Comparison of ENCODE assay signal across 7 mouse cellular contexts in the genomic region with DNA sequence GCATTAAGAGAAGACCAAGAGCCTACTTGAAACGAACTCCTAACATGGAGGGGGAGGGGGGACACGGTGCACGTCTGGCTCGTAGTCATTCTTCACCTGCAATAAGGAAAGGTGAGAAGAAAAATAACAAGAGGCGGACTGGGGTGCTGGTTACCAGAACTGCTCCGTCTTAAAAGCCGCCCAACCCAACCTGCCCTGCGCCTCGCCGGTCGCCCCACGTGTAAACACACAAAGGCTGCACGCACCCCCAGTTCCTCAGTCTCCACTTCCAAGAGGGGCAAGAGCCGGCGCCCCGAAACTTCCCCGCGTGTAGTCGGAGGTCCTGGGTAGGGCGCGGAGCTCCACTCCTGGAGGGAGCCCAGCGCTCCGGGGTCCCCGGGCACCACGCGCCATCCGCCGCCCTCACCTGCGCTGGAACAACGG. TPM values are rescaled to one million over a fixed set of nuclear protein-coding genes. Genes with fewer than 3 reads are reported as not detected.
DNase-seq lines count a peak whose midpoint lies in the region; ATAC-seq and TF ChIP-seq lines count a peak whose summit lies in the region.

No protein-coding gene starts in this region.

- peak overlapping the region; percentile 73 for H3K4me3 ChIP-seq in lung, postnatal 0 days (ENCODE audit: low read depth, low read length)
- H3K4me3 ChIP-seq in embryonic facial prominence, embryonic 10.5 days: peak overlapping the region; percentile 86
- H3K4me3 ChIP-seq in hindbrain, postnatal 0 days (ENCODE audit: low read length): peak overlapping the region; percentile 83
- H3K4me3 ChIP-seq in midbrain, postnatal 0 days (ENCODE audit: low read depth, low read length): peak overlapping the region; percentile 81

- under 1% methylated on average over 29 of the region's 30 CpGs for WGBS in lung, postnatal 0 days
- under 1% methylated on average over 30 of the region's 30 CpGs for WGBS in embryonic facial prominence, embryonic 10.5 days
- WGBS in hindbrain, postnatal 0 days: 2% methylated on average over 28 of the region's 30 CpGs
- under 1% methylated on average over 26 of the region's 30 CpGs for WGBS in midbrain, postnatal 0 days

- H3K4me2 ChIP-seq in lung, postnatal 0 days (replicated peaks; ENCODE audit: low read depth, low read length): peak overlapping the region; percentile 98
- peak overlapping the region; percentile 94 for H3K4me2 ChIP-seq in hindbrain, postnatal 0 days (ENCODE audit: low read depth, low read length)
- peak overlapping the region; percentile 97 for H3K4me2 ChIP-seq in midbrain, postnatal 0 days (ENCODE audit: low read depth, low read length, poor library complexity, severe bottlenecking)

- TF ChIP-seq EP300 in lung, postnatal 0 days (IDR thresholded peaks at IDR 0.05): no peak

- peak overlapping the region; percentile 95 for H3K27ac ChIP-seq in lung, postnatal 0 days (ENCODE audit: low read length)
- peak overlapping the region; percentile 100 for H3K27ac ChIP-seq in embryonic facial prominence, embryonic 10.5 days (replicated peaks)
- H3K27ac ChIP-seq in hindbrain, postnatal 0 days: peak overlapping the region; percentile 73
- H3K27ac ChIP-seq in midbrain, postnatal 0 days (ENCODE audit: low read depth, low read length): no peak overlapping the region

- peak overlapping the region; percentile 94 for H3K9ac ChIP-seq in lung, postnatal 0 days (replicated peaks; ENCODE audit: low read depth)
- peak overlapping the region; percentile 81 for H3K9ac ChIP-seq in hindbrain, postnatal 0 days (replicated peaks; ENCODE audit: low read length)
- peak overlapping the region; percentile 64 for H3K9ac ChIP-seq in midbrain, postnatal 0 days (replicated peaks; ENCODE audit: low read length, poor library complexity, severe bottlenecking)

- H3K4me1 ChIP-seq in lung, postnatal 0 days (ENCODE audit: insufficient read depth, low read depth, low read length): no peaks in the 10 kb centered on the region
- H3K4me1 ChIP-seq in embryonic facial prominence, embryonic 10.5 days: peaks cover 32% of the 10 kb centered on the region
- no peaks in the 10 kb centered on the region for H3K4me1 ChIP-seq in hindbrain, postnatal 0 days (ENCODE audit: insufficient read depth, low read length)
- 0 out of 2 replicates have a peak, but pooled peaks cover 3% of the 10 kb centered on the region for H3K4me1 ChIP-seq in midbrain, postnatal 0 days (ENCODE audit: insufficient read depth, low read length)

- TF ChIP-seq CTCF in lung, postnatal 0 days (IDR thresholded peaks at IDR 0.05): no peak
- no peak for TF ChIP-seq CTCF in hindbrain, postnatal 0 days (IDR thresholded peaks at IDR 0.05; ENCODE audit: low read depth)
- no peak for TF ChIP-seq CTCF in midbrain, postnatal 0 days (IDR thresholded peaks at IDR 0.05)

- no peaks in the 10 kb centered on the region for H3K27me3 ChIP-seq in lung, postnatal 0 days (replicated peaks; ENCODE audit: insufficient read depth, low read length)
- no peaks in the 10 kb centered on the region for H3K27me3 ChIP-seq in embryonic facial prominence, embryonic 10.5 days (replicated peaks; ENCODE audit: low read depth, poor library complexity, severe bottlenecking)
- no peaks in the 10 kb centered on the region for H3K27me3 ChIP-seq in hindbrain, postnatal 0 days (ENCODE audit: insufficient read depth, low read length)
- no peaks in the 10 kb centered on the region for H3K27me3 ChIP-seq in midbrain, postnatal 0 days (ENCODE audit: insufficient read depth, low read length)

- peak; percentile 53 for DNase-seq in lung, postnatal 0 days (ENCODE audit: low spot score)
- DNase-seq in lung, postnatal 14 days: no peak
- no peak for DNase-seq in embryonic facial prominence, embryonic 10.5 days (ENCODE audit: low spot score)
- DNase-seq in hindbrain, postnatal 0 days (ENCODE audit: low spot score): no peak
- no peak for DNase-seq in midbrain, postnatal 0 days (ENCODE audit: low spot score)
- no peak for DNase-seq in right cerebral cortex, adult 18-20 months
- DNase-seq in cerebellum, adult 8-10 months: no peak

- no peaks in the 10 kb centered on the region for H3K36me3 ChIP-seq in lung, postnatal 0 days (ENCODE audit: insufficient read depth, low read length)
- peaks cover 30% of the 10 kb centered on the region for H3K36me3 ChIP-seq in embryonic facial prominence, embryonic 10.5 days (replicated peaks)
- H3K36me3 ChIP-seq in hindbrain, postnatal 0 days (ENCODE audit: insufficient read depth, low read length): no peaks in the 10 kb centered on the region
- no peaks in the 10 kb centered on the region for H3K36me3 ChIP-seq in midbrain, postnatal 0 days (ENCODE audit: insufficient read depth, low read length)

- peak; percentile 16 for ATAC-seq in lung, postnatal 0 days
- no peak for ATAC-seq in hindbrain, postnatal 0 days
- ATAC-seq in midbrain, postnatal 0 days (ENCODE audit: low FRiP score): peak; percentile 29

- H3K9me3 ChIP-seq in lung, postnatal 0 days (ENCODE audit: low read length): no peaks in the 10 kb centered on the region
- H3K9me3 ChIP-seq in embryonic facial prominence, embryonic 10.5 days: no peaks in the 10 kb centered on the region
- H3K9me3 ChIP-seq in hindbrain, postnatal 0 days (ENCODE audit: low read length): no peaks in the 10 kb centered on the region
- no peaks in the 10 kb centered on the region for H3K9me3 ChIP-seq in midbrain, postnatal 0 days (ENCODE audit: low read length)

RNA-seq across cellular contexts. Expression of a gene that starts 1.9 kb away (rescaled TPM):
- 46.3 and 47.8 TPM in 2 replicates for polyA plus RNA-seq in lung, postnatal 0 days (2015; fragmentation: Nextera tagmentation; extraction: Ambion mirVana)
- polyA plus RNA-seq in embryonic facial prominence, embryonic 10.5 days (2016; fragmentation: Nextera tagmentation; extraction: Ambion mirVana): 306 and 334 TPM in 2 replicates
- total RNA-seq in hindbrain, postnatal 0 days (2014; rRNA removed): 19.1 and 25.9 TPM in 2 replicates
- polyA plus RNA-seq in hindbrain, postnatal 0 days (2015; fragmentation: Nextera tagmentation; extraction: Ambion mirVana): 19.2 and 23.0 TPM in 2 replicates
- total RNA-seq in midbrain, postnatal 0 days (2014; rRNA removed): 10.4 and 10.5 TPM in 2 replicates
- polyA plus RNA-seq in midbrain, postnatal 0 days (2015; fragmentation: Nextera tagmentation; extraction: Ambion mirVana): 7.3 and 9.3 TPM in 2 replicates

RNA-seq across cellular contexts. Expression of a gene that starts 48.3 kb away (rescaled TPM):
- polyA plus RNA-seq in lung, postnatal 0 days (2015; fragmentation: Nextera tagmentation; extraction: Ambion mirVana): 3.8 and 5.1 TPM in 2 replicates
- polyA plus RNA-seq in embryonic facial prominence, embryonic 10.5 days (2016; fragmentation: Nextera tagmentation; extraction: Ambion mirVana): 16.9 and 17.0 TPM in 2 replicates
- 11.5 and 20.3 TPM in 2 replicates for total RNA-seq in hindbrain, postnatal 0 days (2014; rRNA removed)
- 6.8 and 7.1 TPM in 2 replicates for polyA plus RNA-seq in hindbrain, postnatal 0 days (2015; fragmentation: Nextera tagmentation; extraction: Ambion mirVana)
- total RNA-seq in midbrain, postnatal 0 days (2014; rRNA removed): 13.6 and 18.0 TPM in 2 replicates
- polyA plus RNA-seq in midbrain, postnatal 0 days (2015; fragmentation: Nextera tagmentation; extraction: Ambion mirVana): 5.9 and 6.5 TPM in 2 replicates
